Mouse (Mus musculus) lung, adult 10 weeks (tissue): Measurements from ENCODE around the gene Tspyl3. TPM values are rescaled to one million over a fixed set of nuclear protein-coding genes. Genes with fewer than 3 reads are reported as not detected.

Source experiments
- polyA plus RNA-seq: library from polyadenylated mRNA; stranded (reverse); fragments of 350-450 nt; fragmentation: Illumina TruSeq; extraction: RNeasy Lipid Tissue Mini Kit (QIAGEN cat#74804); gene quantifications from one replicate; pipeline ENCODE4 v1.2.3, GENCODE M21; 2014; ENCODE audit warnings: low read depth, low replicate concordance; ENCODE audit not compliant: insufficient read depth

Tspyl3 gene
- polyA plus RNA-seq, result 3.5 TPM

GRCm38 (mm10) chr2:153224946-153225594 lies at the start of gene Tspyl3:
Tspyl3 (minus strand) TSS chr2:153225441.

DNA sequence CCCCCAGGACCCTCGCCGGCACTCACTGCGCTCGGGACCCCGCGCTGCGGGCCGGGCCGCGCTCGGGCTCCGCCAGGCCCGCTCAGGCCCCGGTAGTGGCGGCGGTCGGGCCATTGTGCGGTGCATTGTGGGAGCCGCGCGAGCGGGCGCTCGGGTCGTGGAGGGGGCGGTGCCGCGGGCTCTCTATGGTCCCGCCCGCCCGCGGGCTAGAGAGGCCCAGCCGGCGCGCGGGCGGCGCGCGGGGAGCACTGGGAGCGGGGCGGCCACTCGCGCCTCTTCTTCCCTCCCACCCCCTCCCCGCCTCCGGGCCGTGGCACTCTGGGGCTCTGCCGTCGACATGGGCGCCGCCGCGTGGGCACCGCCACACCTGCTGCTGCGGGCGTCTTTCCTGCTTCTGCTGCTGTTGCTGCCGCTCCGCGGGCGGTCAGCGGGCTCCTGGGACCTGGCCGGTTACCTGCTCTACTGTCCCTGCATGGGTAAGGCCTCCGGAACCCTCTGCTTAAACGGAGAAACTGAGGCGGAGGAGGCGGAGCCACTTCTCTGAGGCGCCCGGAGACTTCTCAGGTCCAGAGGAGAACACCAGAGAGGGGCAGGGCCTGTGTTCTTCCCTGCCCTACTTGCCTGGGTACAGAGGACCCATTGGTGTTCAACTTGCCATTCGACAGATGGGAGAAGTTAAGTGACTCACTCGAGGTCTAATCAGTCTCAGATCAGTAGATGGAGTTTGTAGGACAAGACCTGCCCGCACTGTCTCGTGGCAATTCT lies 16.2 kb upstream of the Tspyl3 start, which contains the start of the genes Plagl2 and Pofut1:
TSS of gene Plagl2 (minus strand) at position 177 of the 765 bp plus-strand sequence.
TSS of gene Pofut1 (plus strand) at position 284 of the 765 bp plus-strand sequence.

Other genes starting within 250 kb of the Tspyl3 start
- 90.4 TPM for gene Pdrg1, start 210.0 kb downstream of the Tspyl3 start, polyA plus RNA-seq
- not detected for gene Xkr7, start 193.6 kb downstream of the Tspyl3 start, polyA plus RNA-seq
- gene Ccm2l, start 159.5 kb downstream of the Tspyl3 start, polyA plus RNA-seq, result 20.7 TPM
- gene Hck, start 117.0 kb downstream of the Tspyl3 start, polyA plus RNA-seq, result 34.3 TPM
- gene Tm9sf4, start 64.1 kb downstream of the Tspyl3 start, polyA plus RNA-seq, result 20.0 TPM
- gene Plagl2, start 16.0 kb upstream of the Tspyl3 start, polyA plus RNA-seq, result 4.8 TPM
- gene Pofut1, start 16.1 kb upstream of the Tspyl3 start, polyA plus RNA-seq, result 9.7 TPM
- gene Kif3b, start 66.0 kb upstream of the Tspyl3 start, polyA plus RNA-seq, result 7.7 TPM
- 7.9 TPM for gene Asxl1, start 120.4 kb upstream of the Tspyl3 start, polyA plus RNA-seq